Mouse (Mus musculus) embryonic facial prominence, embryonic 11.5 days (tissue): ENCODE results near the gene Armc9. TPM values are rescaled to one million over a fixed set of nuclear protein-coding genes. Genes with fewer than 3 reads are reported as not detected.
A peak's percentile ranks its signal among the peaks of the same experiment; 100 is the strongest.

Experiments used
- ATAC-seq: fragments of 200-750 bp; cut with Nextera tagmentation; replicated peaks from 2 replicates; pipeline ENCODE4 v1.8.0; 2017; ENCODE audit warnings: low read depth; ENCODE audit not compliant: insufficient number of reproducible peaks, low FRiP score, low TSS enrichment
- DNase-seq: peaks from one replicate; pipeline ENCODE4 v3.0.0-alpha.2; 2015; ENCODE audit warnings: low spot score
- H3K27ac ChIP-seq: fragments of 300-500 bp; sonication (generic); replicated peaks from 2 replicates; pipeline ENCODE4 v1.5.1; 2014; ENCODE audit warnings: mild to moderate bottlenecking, low read depth, low read length, control low read depth
- H3K27me3 ChIP-seq: fragments of 300-500 bp; sonication (generic); 2 replicates; pipeline ENCODE4 v1.6.1; 2014; ENCODE audit warnings: mild to moderate bottlenecking, low read length, moderate library complexity, mixed read lengths; ENCODE audit not compliant: control insufficient read depth, insufficient read depth
- H3K36me3 ChIP-seq: fragments of 300-500 bp; sonication (generic); replicated peaks from 2 replicates; pipeline ENCODE4 v1.6.1; 2014; ENCODE audit warnings: low read depth, mild to moderate bottlenecking, low read length, moderate library complexity, mixed read lengths; ENCODE audit not compliant: control insufficient read depth, insufficient read depth
- H3K4me1 ChIP-seq: fragments of 300-500 bp; sonication (generic); 2 replicates; pipeline ENCODE4 v1.6.1; 2014; ENCODE audit warnings: low read length, mixed read lengths; ENCODE audit not compliant: control insufficient read depth, insufficient read depth
- H3K4me2 ChIP-seq: fragments of 300-500 bp; sonication (generic); 2 replicates; pipeline ENCODE4 v1.6.1; 2014; ENCODE audit warnings: low read depth, mild to moderate bottlenecking, control low read depth, low read length, moderate library complexity
- H3K4me3 ChIP-seq: fragments of 300-500 bp; sonication (generic); 2 replicates; pipeline ENCODE4 v1.5.1; 2014; ENCODE audit warnings: low read depth, low read length, control low read depth
- H3K9ac ChIP-seq: fragments of 300-500 bp; sonication (generic); replicated peaks from 2 replicates; pipeline ENCODE4 v1.6.1; 2014; ENCODE audit warnings: mild to moderate bottlenecking, control low read depth, low read length
- H3K9me3 ChIP-seq: fragments of 300-500 bp; sonication (generic); replicated peaks from 2 replicates; pipeline ENCODE4 v1.6.1; 2016; ENCODE audit warnings: mild to moderate bottlenecking, low read length, inconsistent platforms, mixed read lengths; ENCODE audit not compliant: control insufficient read depth
- WGBS: fragments of 180-500 bp; shearing (Covaris S2); extraction: QIAGEN DNeasy Blood & Tissue Kit; methylation state at CpG from one replicate; pipeline ENCODE4 v1.1.7; 2014; 5-methylcytosine and 5-hydroxymethylcytosine counted together
- polyA plus RNA-seq: library from polyadenylated mRNA; unstranded; fragments of >200 nt; fragmentation: Nextera tagmentation; extraction: Ambion mirVana; gene quantifications from 2 replicates; pipeline ENCODE4 v1.2.1, GENCODE M21; 2014

Armc9 gene
- polyA plus RNA-seq, 1 experiment from 2014 or later: 28.3 TPM

DNA sequence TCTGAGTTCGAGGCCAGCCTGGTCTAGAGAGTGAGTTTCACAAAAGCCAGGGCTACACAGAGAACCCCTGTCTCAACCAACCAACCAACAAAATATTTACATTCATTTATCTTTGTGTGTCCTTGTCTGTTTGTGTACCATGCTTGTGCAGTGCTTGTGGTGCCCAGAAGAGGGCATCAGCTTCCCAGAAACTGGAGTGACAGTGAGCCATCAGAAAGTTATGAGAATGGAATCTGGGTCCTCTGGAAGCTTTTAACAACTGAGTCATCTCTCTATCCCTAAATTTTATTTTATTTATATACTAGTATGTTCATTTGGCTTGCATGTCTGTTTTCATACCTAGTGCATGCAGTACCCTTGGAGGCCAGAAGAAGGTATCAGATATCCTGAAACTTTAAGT is 2.0 kb upstream of the Armc9 start:
- H3K4me1 ChIP-seq: peaks cover 4% of the 10 kb centered on the region; the same call in 1 of the 2 replicates
- no peaks in the 10 kb centered on the region for H3K27me3 ChIP-seq
- 88% methylated on average over 1 of the region's 1 CpGs for WGBS
- H3K36me3 ChIP-seq: no peaks in the 10 kb centered on the region
- H3K4me3 ChIP-seq: no peak overlapping the region
- DNase-seq (peak; percentile 2), ATAC-seq (no peak)
- H3K9ac ChIP-seq: no peak overlapping the region
- H3K27ac ChIP-seq: no peak overlapping the region
- no peak overlapping the region for H3K4me2 ChIP-seq
- H3K9me3 ChIP-seq: no peaks in the 10 kb centered on the region

DNA sequence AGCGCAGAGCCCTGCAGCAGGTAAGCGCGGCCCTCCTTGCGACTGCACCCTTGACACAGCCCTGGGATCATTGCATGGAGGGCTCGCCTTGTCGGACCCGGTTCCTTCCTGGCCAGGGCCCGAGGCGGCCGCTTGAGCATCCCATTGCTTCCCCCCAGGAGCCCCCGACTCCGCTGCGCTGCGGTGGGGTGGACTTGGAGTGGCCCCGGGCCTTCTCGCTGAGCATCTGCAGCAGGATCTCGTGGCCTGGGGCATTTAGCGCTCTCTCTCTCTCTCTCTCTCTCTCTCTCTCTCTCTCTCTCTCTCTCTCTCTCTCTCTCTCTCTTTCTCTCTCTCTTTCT is 214 bp downstream of the Armc9 start:
- Histone ChIP-seq H3K27me3 (no peaks in the 10 kb centered on the region), H3K9me3 (no peaks in the 10 kb centered on the region), H3K4me2 (peak overlapping the region; percentile 68), H3K4me1 (peaks cover 4% of the 10 kb centered on the region; the same call in 1 of the 2 replicates), H3K9ac (peak overlapping the region; percentile 67), H3K36me3 (no peaks in the 10 kb centered on the region), H3K27ac (0 out of 2 replicates have a peak overlapping the region, but pooled peaks have one; percentile 22), H3K4me3 (peak overlapping the region; percentile 82)
- DNase-seq (no peak), ATAC-seq (no peak)
- 0% methylated on average over 18 of the region's 18 CpGs for WGBS

DNA sequence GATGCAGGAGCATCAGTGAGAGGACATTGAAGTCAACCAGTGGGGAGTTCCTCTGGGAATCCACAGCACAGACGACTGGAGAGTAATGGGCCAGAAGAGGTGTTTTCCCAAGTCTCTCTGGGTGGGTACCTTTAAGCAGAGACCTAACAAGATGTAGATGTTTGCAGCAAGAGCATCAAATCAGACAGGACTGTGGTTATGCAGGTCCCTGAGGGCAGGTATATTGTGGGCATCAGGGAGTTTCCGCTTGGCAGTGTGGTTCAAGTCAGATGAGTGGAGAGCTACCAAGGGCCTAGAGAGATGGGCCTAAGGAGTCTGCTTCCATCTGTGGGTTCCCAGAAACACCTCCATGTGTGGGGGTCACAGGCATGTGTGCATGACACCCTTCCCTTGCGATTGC is 1.5 kb downstream of the Armc9 start:
- 79% methylated on average over 3 of the region's 3 CpGs for WGBS
- H3K4me1 ChIP-seq: peaks cover 4% of the 10 kb centered on the region; the same call in 1 of the 2 replicates
- no peaks in the 10 kb centered on the region for H3K27me3 ChIP-seq
- H3K27ac ChIP-seq: no peak overlapping the region
- ATAC-seq (no peak), DNase-seq (no peak)
- H3K4me2 ChIP-seq: no peak overlapping the region
- H3K36me3 ChIP-seq: no peaks in the 10 kb centered on the region
- H3K9me3 ChIP-seq: no peaks in the 10 kb centered on the region
- no peak overlapping the region for H3K9ac ChIP-seq
- no peak overlapping the region for H3K4me3 ChIP-seq

DNA sequence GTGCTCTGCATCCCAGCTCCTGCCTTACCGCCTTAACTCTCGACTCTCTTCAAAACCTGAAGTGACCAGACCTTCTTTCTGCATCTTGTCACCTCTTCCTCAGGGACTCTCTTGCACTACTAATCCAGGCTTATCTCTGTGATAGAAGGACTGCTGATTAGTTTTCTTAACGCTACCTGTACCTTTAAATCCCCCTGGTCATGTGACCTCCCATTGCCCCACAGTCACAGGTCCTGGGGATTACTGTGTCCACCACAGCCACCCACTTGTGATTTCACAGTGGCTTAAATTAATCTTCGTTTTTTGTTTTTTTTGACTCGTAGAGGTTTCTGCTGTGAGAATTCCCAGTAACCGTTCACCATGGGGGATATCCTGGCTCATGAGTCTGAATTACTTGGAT is 2.0 kb downstream of the Armc9 start:
- Histone ChIP-seq H3K27ac (no peak overlapping the region), H3K4me2 (no peak overlapping the region), H3K4me3 (no peak overlapping the region), H3K4me1 (peaks cover 4% of the 10 kb centered on the region; the same call in 1 of the 2 replicates), H3K9me3 (no peaks in the 10 kb centered on the region), H3K36me3 (no peaks in the 10 kb centered on the region), H3K9ac (no peak overlapping the region), H3K27me3 (no peaks in the 10 kb centered on the region)
- 88% methylated on average over 6 of the region's 6 CpGs for WGBS
- ATAC-seq: no peak
- no peak for DNase-seq

DNA sequence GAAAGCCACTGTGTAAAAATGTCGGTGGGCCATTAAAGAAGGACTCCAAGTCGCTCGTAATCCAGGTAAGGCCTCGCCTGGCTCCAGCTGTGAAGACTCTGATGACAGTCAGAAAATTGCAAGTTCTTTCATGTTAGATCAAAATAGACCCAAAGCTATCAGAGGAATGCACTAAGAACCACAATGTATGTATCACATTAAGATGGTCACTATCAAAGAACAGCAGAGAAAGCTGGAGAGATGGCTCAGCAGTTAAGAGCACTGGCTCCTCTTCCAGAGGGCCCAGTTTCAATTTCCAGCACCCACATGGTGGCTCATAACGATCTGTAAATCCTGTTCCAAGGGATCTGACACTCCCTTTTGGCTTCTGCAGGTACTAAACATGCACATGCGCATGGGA is 5.5 kb downstream of the Armc9 start:
- 94% methylated on average over 6 of the region's 6 CpGs for WGBS
- Histone ChIP-seq H3K27me3 (no peaks in the 10 kb centered on the region), H3K9me3 (no peaks in the 10 kb centered on the region), H3K4me2 (no peak overlapping the region), H3K27ac (no peak overlapping the region), H3K4me3 (no peak overlapping the region), H3K4me1 (peaks cover 4% of the 10 kb centered on the region; the same call in 1 of the 2 replicates), H3K9ac (no peak overlapping the region), H3K36me3 (no peaks in the 10 kb centered on the region; the same call in 1 of the 2 replicates)
- no peak for DNase-seq
- no peak for ATAC-seq

DNA sequence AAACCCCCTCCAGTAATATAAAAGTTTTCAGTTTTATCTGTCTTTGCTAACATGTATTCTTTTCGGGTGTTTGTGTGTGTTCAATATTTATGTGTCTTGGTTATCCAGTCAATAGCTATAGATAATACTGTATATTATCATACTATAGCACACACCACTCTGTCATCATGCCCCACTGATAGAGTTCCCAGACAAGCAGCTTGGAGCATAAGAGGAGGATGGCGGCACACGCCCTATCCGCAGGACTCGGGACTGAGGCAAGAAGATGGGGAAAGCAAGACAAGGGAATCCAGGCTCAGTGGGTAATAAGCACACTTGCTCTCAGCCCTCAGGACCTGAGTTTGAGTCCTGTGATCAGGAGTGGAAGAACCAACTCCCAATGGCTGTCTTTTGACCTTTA is 5.9 kb downstream of the Armc9 start:
- no peaks in the 10 kb centered on the region for H3K27me3 ChIP-seq
- DNase-seq: no peak
- H3K9me3 ChIP-seq: no peaks in the 10 kb centered on the region
- H3K27ac ChIP-seq: no peak overlapping the region
- ATAC-seq: no peak
- peaks cover 2% of the 10 kb centered on the region; the same call in 1 of the 2 replicates for H3K4me1 ChIP-seq
- no peak overlapping the region for H3K9ac ChIP-seq
- no peak overlapping the region for H3K4me3 ChIP-seq
- WGBS: 93% methylated on average over 5 of the region's 5 CpGs
- H3K4me2 ChIP-seq: no peak overlapping the region
- no peaks in the 10 kb centered on the region; the same call in 1 of the 2 replicates for H3K36me3 ChIP-seq

DNA sequence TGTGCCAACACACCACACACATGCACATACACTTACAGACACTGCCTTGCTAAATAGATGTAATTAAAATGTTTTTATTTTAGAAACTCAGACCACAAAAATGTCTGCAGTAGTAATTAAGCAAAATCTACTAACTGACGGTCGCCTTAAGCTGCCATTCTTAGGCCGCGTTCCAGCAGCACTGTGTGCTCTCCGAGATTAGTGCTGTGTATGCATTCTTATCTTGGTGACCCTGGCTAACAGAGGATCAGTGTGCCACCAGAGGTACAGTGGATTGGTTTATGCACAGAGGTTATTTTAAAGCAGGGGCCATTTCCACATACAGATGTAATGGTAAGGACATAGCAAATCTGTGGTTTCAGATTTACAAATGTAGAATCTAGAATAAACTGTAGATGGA is 6.5 kb downstream of the Armc9 start:
- Histone ChIP-seq H3K36me3 (no peaks in the 10 kb centered on the region; the same call in 1 of the 2 replicates), H3K4me3 (no peak overlapping the region), H3K9me3 (no peaks in the 10 kb centered on the region), H3K4me1 (no peaks in the 10 kb centered on the region), H3K27ac (no peak overlapping the region), H3K4me2 (no peak overlapping the region), H3K9ac (no peak overlapping the region), H3K27me3 (no peaks in the 10 kb centered on the region)
- 92% methylated on average over 5 of the region's 5 CpGs for WGBS
- no peak for ATAC-seq
- no peak for DNase-seq

DNA sequence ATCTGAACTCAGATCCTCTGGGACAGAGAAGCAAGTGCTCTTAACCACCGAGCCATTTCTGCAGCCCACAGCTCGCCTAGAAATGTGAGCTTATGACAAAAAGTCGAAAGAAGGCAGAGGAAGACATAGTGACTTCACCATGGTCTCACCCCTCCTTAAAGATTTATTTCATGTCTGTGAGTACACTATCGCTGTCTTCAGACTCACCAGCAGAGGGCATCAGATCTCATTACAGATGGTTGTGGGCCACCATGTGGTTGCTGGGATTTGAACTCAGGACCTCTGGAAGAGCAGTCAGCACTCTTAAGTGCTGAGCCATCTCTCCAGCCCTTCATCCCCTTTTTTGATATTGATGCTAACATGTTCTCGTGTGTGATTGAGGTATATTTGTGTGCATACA is 20.0 kb downstream of the Armc9 start:
- H3K36me3 ChIP-seq: no peaks in the 10 kb centered on the region; the same call in 1 of the 2 replicates

More for the DNA sequence above, 20.0 kb downstream of the Armc9 start:
- H3K4me2 ChIP-seq: no peak overlapping the region
- H3K27me3 ChIP-seq: no peaks in the 10 kb centered on the region
- H3K9me3 ChIP-seq: no peaks in the 10 kb centered on the region
- no peak for DNase-seq
- H3K27ac ChIP-seq: no peak overlapping the region
- no peaks in the 10 kb centered on the region for H3K4me1 ChIP-seq
- H3K9ac ChIP-seq: no peak overlapping the region
- WGBS: 90% methylated on average over 5 of the region's 5 CpGs
- no peak overlapping the region for H3K4me3 ChIP-seq
- no peak for ATAC-seq
